Mouse (Mus musculus) neural tube, embryonic 14.5 days (tissue): ENCODE measurements at regions not wholly inside any gene's neighbourhood (a gene's known extent, or its start where the extent isn't known, plus 50 kb on each side); places are given as distances from the start of the nearest gene placed in this dataset.

Experiments
- ATAC-seq: fragments of 200-750 bp; cut with Nextera tagmentation; 2 replicates; pipeline ENCODE4 v1.8.0; 2017; ENCODE audit warnings: low read depth, mild to moderate bottlenecking, moderate TSS enrichment, moderate library complexity
- H3K27ac ChIP-seq: fragments of 300-500 bp; sonication (generic); 2 replicates; pipeline ENCODE4 v1.5.1; 2014; ENCODE audit warnings: low read depth, mild to moderate bottlenecking, control low read depth, low read length, moderate library complexity, mixed read lengths
- H3K27me3 ChIP-seq: fragments of 300-500 bp; sonication (generic); 2 replicates; pipeline ENCODE4 v1.6.1; 2014; ENCODE audit warnings: low read length; ENCODE audit not compliant: control insufficient read depth, insufficient read depth
- H3K36me3 ChIP-seq: fragments of 300-500 bp; sonication (generic); 2 replicates; pipeline ENCODE4 v1.6.1; 2014; ENCODE audit warnings: low read length, mixed read lengths; ENCODE audit not compliant: control insufficient read depth, insufficient read depth
- H3K4me1 ChIP-seq: fragments of 300-500 bp; sonication (generic); 2 replicates; pipeline ENCODE4 v1.6.1; 2014; ENCODE audit warnings: low read length; ENCODE audit not compliant: control insufficient read depth, insufficient read depth
- H3K4me2 ChIP-seq: fragments of 300-500 bp; sonication (generic); 2 replicates; pipeline ENCODE4 v1.6.1; 2014; ENCODE audit warnings: mild to moderate bottlenecking, low read depth, low read length, control low read depth
- H3K4me3 ChIP-seq: fragments of 300-500 bp; sonication (generic); 2 replicates; pipeline ENCODE4 v1.5.1; 2014; ENCODE audit warnings: low read depth, low read length, control low read depth, mixed read lengths
- H3K9ac ChIP-seq: fragments of 300-500 bp; sonication (generic); replicated peaks from 2 replicates; pipeline ENCODE4 v1.6.1; 2014; ENCODE audit warnings: low read depth, mild to moderate bottlenecking, control low read depth, low read length, mixed read lengths
- H3K9me3 ChIP-seq: fragments of 300-500 bp; sonication (generic); 2 replicates; pipeline ENCODE4 v1.6.1; 2016; ENCODE audit warnings: low read length; ENCODE audit not compliant: control insufficient read depth
- WGBS: fragments of 180-500 bp; shearing (Covaris S2); extraction: QIAGEN DNeasy Blood & Tissue Kit; methylation state at CpG from one replicate; pipeline ENCODE4 v1.1.7; 2014; 5-methylcytosine and 5-hydroxymethylcytosine counted together

DNA sequence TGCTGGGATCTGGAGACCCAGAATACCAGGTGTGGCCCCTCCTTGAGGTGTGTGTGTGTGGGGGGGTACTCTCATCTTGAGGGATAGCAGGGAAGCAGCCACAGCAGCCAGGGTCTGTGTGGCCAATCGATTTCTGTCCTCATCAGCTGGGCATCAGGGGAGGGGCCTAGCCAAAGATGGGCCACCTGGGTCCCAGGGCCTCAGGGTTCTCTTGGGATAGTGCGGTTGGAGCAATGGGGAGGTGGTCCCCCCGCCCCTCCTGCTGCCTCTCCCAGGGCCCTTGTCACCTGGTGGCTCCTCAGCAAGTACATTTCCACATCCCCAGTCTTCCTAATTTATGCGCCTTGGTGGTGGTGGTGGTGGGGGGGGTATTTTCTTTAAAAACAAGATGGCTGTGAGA lies 55.4 kb downstream of the Uncx start:
- Histone ChIP-seq H3K9ac (0 out of 2 replicates have a peak overlapping the region, but pooled peaks have one; percentile 16), H3K9me3 (no peaks in the 10 kb centered on the region), H3K4me1 (peaks cover 23% of the 10 kb centered on the region), H3K4me2 (peak overlapping the region; percentile 23; the same call in 1 of the 2 replicates), H3K4me3 (no peak overlapping the region), H3K36me3 (no peaks in the 10 kb centered on the region), H3K27me3 (peaks cover 11% of the 10 kb centered on the region), H3K27ac (no peak overlapping the region; the same call in 1 of the 2 replicates)
- peak; percentile 26; the same call in 1 of the 2 replicates for ATAC-seq
- WGBS: 3% methylated on average over 4 of the region's 4 CpGs

GRCm38 (mm10) chr5:139599191-139599937 lies 56.1 kb downstream of the Uncx start:
- 2% methylated on average over 25 of the region's 25 CpGs for WGBS
- Histone ChIP-seq H3K4me3 (no peak overlapping the region), H3K27ac (peak overlapping the region; percentile 67), H3K4me2 (peak overlapping the region; percentile 23; the same call in 1 of the 2 replicates), H3K27me3 (peaks cover 11% of the 10 kb centered on the region), H3K9ac (0 out of 2 replicates have a peak overlapping the region, but pooled peaks have one; percentile 32), H3K4me1 (peaks cover 21% of the 10 kb centered on the region), H3K36me3 (no peaks in the 10 kb centered on the region), H3K9me3 (no peaks in the 10 kb centered on the region)
- ATAC-seq: peak; percentile 62

GRCm38 (mm10) chr5:139600213-139600612 lies 56.9 kb downstream of the Uncx start:
- Histone ChIP-seq H3K36me3 (no peaks in the 10 kb centered on the region), H3K27ac (no peak overlapping the region), H3K9me3 (no peaks in the 10 kb centered on the region), H3K9ac (no peak overlapping the region), H3K4me1 (peaks cover 21% of the 10 kb centered on the region), H3K27me3 (peaks cover 11% of the 10 kb centered on the region), H3K4me3 (no peak overlapping the region), H3K4me2 (peak overlapping the region; percentile 23; the same call in 1 of the 2 replicates)
- WGBS: under 1% methylated on average over 15 of the region's 15 CpGs
- ATAC-seq: no peak

- ATAC-seq: no peak
- Histone ChIP-seq H3K4me1 (peaks cover 21% of the 10 kb centered on the region), H3K27me3 (peaks cover 11% of the 10 kb centered on the region), H3K27ac (no peak overlapping the region), H3K9me3 (no peaks in the 10 kb centered on the region), H3K9ac (no peak overlapping the region), H3K36me3 (no peaks in the 10 kb centered on the region), H3K4me2 (no peak overlapping the region), H3K4me3 (no peak overlapping the region)
- 77% methylated on average over 4 of the region's 4 CpGs for WGBS
These were observed 59.6 kb downstream of the Uncx start for GRCm38 (mm10) chr5:139602860-139603259.

- H3K27me3 ChIP-seq: peaks cover 11% of the 10 kb centered on the region
These were observed 60.2 kb downstream of the Uncx start for GRCm38 (mm10) chr5:139603535-139603934.

GRCm38 (mm10) chr5:139604327-139604726 lies 61.0 kb downstream of the Uncx start:
- H3K4me1 ChIP-seq: peaks cover 10% of the 10 kb centered on the region
- 51% methylated on average over 4 of the region's 4 CpGs for WGBS
- H3K27me3 ChIP-seq: peaks cover 11% of the 10 kb centered on the region

More at GRCm38 (mm10) chr5:139603535-139603934, 60.2 kb downstream of the Uncx start:
- Histone ChIP-seq H3K9ac (no peak overlapping the region), H3K9me3 (no peaks in the 10 kb centered on the region), H3K27ac (no peak overlapping the region), H3K36me3 (no peaks in the 10 kb centered on the region), H3K4me1 (peaks cover 18% of the 10 kb centered on the region), H3K4me2 (no peak overlapping the region), H3K4me3 (no peak overlapping the region)
- WGBS: 25% methylated on average over 4 of the region's 4 CpGs
- ATAC-seq: no peak

DNA sequence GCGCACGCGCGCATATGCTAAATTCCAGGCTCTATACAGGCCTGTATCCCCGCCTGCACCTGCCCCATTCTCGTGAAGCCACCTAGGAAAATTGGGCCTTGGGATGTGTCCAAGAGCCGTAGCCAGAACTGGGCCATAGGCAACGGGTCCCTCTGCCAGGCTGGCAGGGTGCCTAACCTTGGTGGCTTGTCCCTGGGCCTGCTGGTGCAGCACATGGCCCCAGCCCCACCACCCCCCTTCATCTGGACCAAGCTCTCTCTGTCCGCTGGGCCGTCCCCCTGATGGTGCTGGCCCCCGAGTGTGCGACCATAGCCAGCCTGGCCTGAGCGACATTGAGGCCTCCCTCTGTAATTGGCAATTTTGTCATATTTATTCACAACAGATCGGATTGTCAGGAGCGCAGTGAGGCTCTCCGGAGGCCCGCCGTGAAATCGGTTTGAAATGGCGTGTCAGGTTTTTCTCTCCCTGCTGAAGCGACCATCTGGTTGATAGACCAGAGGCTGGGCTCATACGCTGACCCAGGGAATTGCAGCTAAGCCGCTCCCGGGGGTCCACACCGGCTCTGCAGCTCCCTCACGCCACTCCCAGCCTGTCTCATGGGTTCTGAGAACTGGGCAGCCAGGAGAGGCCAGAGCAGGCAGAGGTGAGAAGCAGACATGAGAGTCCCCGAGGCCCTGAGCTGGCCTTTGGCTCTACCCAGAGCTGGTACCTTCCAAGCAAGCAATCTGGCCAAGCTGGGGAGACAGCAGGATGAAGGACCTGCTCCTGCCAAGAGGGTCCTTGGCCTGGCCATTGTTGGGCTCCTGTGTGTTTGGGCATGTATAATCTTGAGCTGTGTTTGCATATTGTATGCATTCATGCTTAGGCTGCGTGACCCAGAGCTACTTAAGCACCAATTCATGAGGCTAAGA lies 67.6 kb downstream of the Uncx start:
- 35% methylated on average over 28 of the region's 28 CpGs for WGBS
- H3K4me1 ChIP-seq: 0 out of 2 replicates have a peak, but pooled peaks cover 8% of the 10 kb centered on the region
- no peaks in the 10 kb centered on the region for H3K9me3 ChIP-seq
- no peak overlapping the region for H3K4me3 ChIP-seq
- H3K27me3 ChIP-seq: no peaks in the 10 kb centered on the region
- H3K9ac ChIP-seq: 0 out of 2 replicates have a peak overlapping the region, but pooled peaks have one; percentile 21
- peak overlapping the region; percentile 52 for H3K27ac ChIP-seq
- peak; percentile 52 for ATAC-seq
- no peaks in the 10 kb centered on the region for H3K36me3 ChIP-seq
- no peak overlapping the region for H3K4me2 ChIP-seq

More at GRCm38 (mm10) chr5:139604327-139604726, 61.0 kb downstream of the Uncx start:
- no peak for ATAC-seq
- H3K27ac ChIP-seq: no peak overlapping the region
- H3K9ac ChIP-seq: no peak overlapping the region
- H3K4me3 ChIP-seq: no peak overlapping the region
- no peak overlapping the region for H3K4me2 ChIP-seq
- no peaks in the 10 kb centered on the region for H3K36me3 ChIP-seq
- no peaks in the 10 kb centered on the region for H3K9me3 ChIP-seq

GRCm38 (mm10) chr5:139612224-139612623 lies 68.9 kb downstream of the Uncx start:
- Histone ChIP-seq H3K4me2 (no peak overlapping the region), H3K4me1 (0 out of 2 replicates have a peak, but pooled peaks cover 8% of the 10 kb centered on the region), H3K36me3 (no peaks in the 10 kb centered on the region), H3K9ac (no peak overlapping the region), H3K27me3 (no peaks in the 10 kb centered on the region), H3K27ac (no peak overlapping the region), H3K4me3 (no peak overlapping the region), H3K9me3 (no peaks in the 10 kb centered on the region)
- no peak for ATAC-seq
- 73% methylated on average over 5 of the region's 5 CpGs for WGBS
